Mouse (Mus musculus) liver, embryonic 13.5 days (tissue): ENCODE data around the gene Bsg. TPM values are rescaled to one million over a fixed set of nuclear protein-coding genes. Genes with fewer than 3 reads are reported as not detected.

ENCODE experiments used
- ATAC-seq: fragments of 200-750 bp; cut with Nextera tagmentation; 2 replicates; pipeline ENCODE4 v1.8.0; 2017; ENCODE audit warnings: low read depth, mild to moderate bottlenecking, moderate number of reproducible peaks, moderate library complexity
- DNase-seq: peaks from one replicate; pipeline ENCODE4 v3.0.0; 2022
- H3K27ac ChIP-seq: fragments of 300-500 bp; sonication (generic); 2 replicates; pipeline ENCODE4 v1.5.1; 2015; ENCODE audit warnings: moderate library complexity, mild to moderate bottlenecking, inconsistent platforms
- H3K27me3 ChIP-seq: fragments of 300-500 bp; sonication (generic); 2 replicates; pipeline ENCODE4 v1.6.1; 2015; ENCODE audit warnings: mild to moderate bottlenecking, inconsistent platforms
- H3K36me3 ChIP-seq: fragments of 300-500 bp; sonication (generic); 2 replicates; pipeline ENCODE4 v1.6.1; 2015; ENCODE audit warnings: mild to moderate bottlenecking, inconsistent platforms
- H3K4me1 ChIP-seq: fragments of 300-500 bp; sonication (generic); replicated peaks from 2 replicates; pipeline ENCODE4 v1.6.1; 2015; ENCODE audit warnings: inconsistent platforms
- H3K4me2 ChIP-seq: fragments of 300-500 bp; sonication (generic); 2 replicates; pipeline ENCODE4 v1.6.1; 2015; ENCODE audit warnings: inconsistent platforms, mild to moderate bottlenecking, moderate library complexity
- H3K4me3 ChIP-seq: fragments of 300-500 bp; sonication (generic); replicated peaks from 2 replicates; pipeline ENCODE4 v1.5.1; 2015; ENCODE audit warnings: mild to moderate bottlenecking, inconsistent platforms
- H3K9ac ChIP-seq: fragments of 300-500 bp; sonication (generic); 2 replicates; pipeline ENCODE4 v1.6.1; 2015; ENCODE audit warnings: mild to moderate bottlenecking, inconsistent platforms
- H3K9me3 ChIP-seq: fragments of 300-500 bp; sonication (generic); replicated peaks from 2 replicates; pipeline ENCODE4 v1.6.1; 2016; ENCODE audit warnings: inconsistent platforms
- WGBS: fragments of 180-500 bp; shearing (Covaris S2); methylation state at CpG from one replicate; pipeline ENCODE4 v1.1.7; 2015; ENCODE audit not compliant: insufficient replicate concordance; 5-methylcytosine and 5-hydroxymethylcytosine counted together
- polyA plus RNA-seq: library from polyadenylated mRNA; unstranded; fragments of >200 nt; fragmentation: Nextera tagmentation; extraction: Ambion mirVana; gene quantifications from 2 replicates; pipeline ENCODE4 v1.2.1, GENCODE M21; 2015

The Bsg gene
- polyA plus RNA-seq, 1 experiment from 2014 or later = 903 TPM

- H3K9ac ChIP-seq = peak overlapping the region; percentile 86
- DNase-seq (peak; percentile 61), ATAC-seq (peak; percentile 54)
- no peaks in the 10 kb centered on the region for H3K9me3 ChIP-seq
- H3K36me3 ChIP-seq = no peaks in the 10 kb centered on the region
- peak overlapping the region; percentile 83 for H3K27ac ChIP-seq
- H3K4me2 ChIP-seq = peak overlapping the region; percentile 89
- H3K4me1 ChIP-seq = peaks cover 23% of the 10 kb centered on the region
- under 1% methylated on average over 47 of the region's 47 CpGs for WGBS
- H3K27me3 ChIP-seq = peaks cover 9% of the 10 kb centered on the region; the same call in 1 of the 2 replicates
- peak overlapping the region; percentile 86 for H3K4me3 ChIP-seq
These were observed 34.7 kb upstream of the Bsg start for GRCm38 (mm10) chr10:79669576-79670057.

- peak; percentile 13; the same call in 1 of the 2 replicates for ATAC-seq
- 0 out of 2 replicates have a peak, but pooled peaks cover 1% of the 10 kb centered on the region for H3K36me3 ChIP-seq
These were observed 34.0 kb upstream of the Bsg start for GRCm38 (mm10) chr10:79670071-79670888.

DNA sequence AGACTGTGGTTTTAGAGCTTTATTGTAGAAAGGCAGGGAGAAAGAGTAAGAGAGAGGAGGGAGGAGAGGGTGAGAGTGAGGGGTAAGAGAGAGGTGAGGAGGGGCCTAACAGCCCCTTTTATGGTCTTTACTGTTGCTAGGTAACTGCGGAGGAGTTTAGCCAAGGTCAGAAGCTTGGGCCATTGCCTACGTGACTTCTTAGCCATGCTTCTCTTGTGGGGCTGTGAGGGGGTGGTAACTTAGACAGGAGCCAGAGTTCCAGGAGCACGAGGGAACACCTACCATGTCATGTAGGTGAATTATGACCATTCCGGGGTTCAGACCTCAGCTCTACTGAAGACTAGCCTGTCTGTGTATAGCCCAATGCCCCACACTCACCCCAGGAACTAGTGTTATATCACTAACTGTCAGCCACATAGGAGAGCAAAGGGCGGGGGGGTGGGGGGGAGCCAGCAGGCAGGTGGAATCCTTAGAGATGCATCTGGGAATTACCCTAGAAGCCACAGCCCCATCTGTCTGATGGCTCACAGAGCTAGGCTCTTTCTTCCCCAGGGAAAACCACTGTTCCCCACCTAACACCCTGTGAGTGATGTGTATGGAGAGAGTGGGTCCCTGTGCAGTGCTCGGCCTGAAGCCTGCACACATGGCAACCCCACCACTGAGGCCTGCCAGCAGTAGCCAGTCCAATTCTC, 32.7 kb upstream of the Bsg start:
- Histone ChIP-seq H3K4me1 (peaks cover 23% of the 10 kb centered on the region), H3K4me2 (peak overlapping the region; percentile 89; the same call in 1 of the 2 replicates), H3K9me3 (no peaks in the 10 kb centered on the region), H3K27ac (no peak overlapping the region), H3K9ac (no peak overlapping the region), H3K4me3 (no peak overlapping the region), H3K36me3 (peaks cover 8% of the 10 kb centered on the region; the same call in 1 of the 2 replicates), H3K27me3 (peaks cover under 1% of the 10 kb centered on the region; the same call in 1 of the 2 replicates)
- ATAC-seq (no peak), DNase-seq (no peak)
- WGBS = 76% methylated on average over 6 of the region's 6 CpGs

More at GRCm38 (mm10) chr10:79670071-79670888, 34.0 kb upstream of the Bsg start:
- Histone ChIP-seq H3K4me1 (peaks cover 23% of the 10 kb centered on the region), H3K27me3 (peaks cover 4% of the 10 kb centered on the region; the same call in 1 of the 2 replicates), H3K4me3 (peak overlapping the region; percentile 86), H3K9ac (peak overlapping the region; percentile 86), H3K9me3 (no peaks in the 10 kb centered on the region), H3K4me2 (peak overlapping the region; percentile 89), H3K27ac (peak overlapping the region; percentile 83)
- DNase-seq = no peak
- WGBS = 34% methylated on average over 15 of the region's 15 CpGs

- Histone ChIP-seq H3K9ac (no peak overlapping the region), H3K27ac (no peak overlapping the region), H3K4me3 (no peak overlapping the region), H3K4me1 (peaks cover 23% of the 10 kb centered on the region), H3K4me2 (no peak overlapping the region), H3K9me3 (no peaks in the 10 kb centered on the region), H3K27me3 (no peaks in the 10 kb centered on the region; the same call in 1 of the 2 replicates), H3K36me3 (peaks cover 8% of the 10 kb centered on the region; the same call in 1 of the 2 replicates)
- DNase-seq (no peak), ATAC-seq (no peak)
- 56% methylated on average over 3 of the region's 3 CpGs for WGBS
These were observed 32.2 kb upstream of the Bsg start for GRCm38 (mm10) chr10:79672088-79672455.

DNA sequence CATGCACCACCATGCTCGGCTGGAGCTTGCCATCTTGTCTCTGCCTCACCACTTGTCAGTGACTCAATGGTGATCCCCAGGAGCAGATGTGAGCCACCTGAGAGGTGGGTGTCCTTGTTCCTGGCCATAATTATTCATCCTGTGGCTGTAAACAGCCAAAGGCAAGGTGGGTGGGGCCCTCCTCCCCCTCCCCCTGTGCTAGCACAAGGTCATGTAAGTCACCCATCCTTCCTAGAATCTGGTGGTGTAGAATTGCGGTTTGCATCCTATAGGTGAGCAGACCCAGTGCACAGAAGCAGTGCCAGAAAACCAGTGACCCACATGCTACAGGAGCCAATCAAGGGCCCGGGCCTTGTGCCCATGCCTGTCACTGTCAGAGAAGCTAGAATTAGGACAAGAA, 31.2 kb upstream of the Bsg start:
- no peak overlapping the region for H3K4me3 ChIP-seq

DNA sequence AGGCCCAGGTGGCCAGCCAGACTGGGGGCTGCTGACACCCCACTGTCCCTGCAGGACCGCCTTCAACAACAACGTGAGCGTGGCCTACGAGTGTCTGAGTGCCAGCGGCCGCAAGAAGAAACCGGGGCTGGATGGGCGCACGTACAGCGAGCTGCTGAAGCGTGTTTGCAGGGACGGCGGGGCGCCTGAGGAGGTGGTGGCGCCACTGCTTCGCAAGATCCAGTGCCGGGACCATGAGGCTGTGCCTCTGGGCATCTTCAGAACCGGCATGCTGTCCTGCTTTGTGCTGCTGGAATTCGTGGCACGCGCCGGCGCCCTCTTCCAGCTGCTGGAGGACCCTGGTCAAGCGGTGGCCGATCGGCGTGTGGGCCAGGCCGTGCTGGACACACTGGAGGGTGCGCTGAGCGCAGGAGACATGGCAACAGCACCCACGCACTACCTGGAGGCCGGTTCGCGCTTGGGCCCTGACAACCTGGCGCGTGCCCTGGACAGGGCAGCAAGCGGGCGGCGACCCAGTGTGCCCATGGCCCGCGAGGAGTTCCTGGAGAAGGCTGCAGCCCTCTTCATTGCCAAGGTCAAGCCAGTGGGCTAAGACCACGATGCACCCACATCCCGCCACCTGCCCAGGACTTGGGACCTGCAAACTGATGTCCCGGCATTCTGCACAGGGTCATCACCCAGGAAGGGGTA, 28.8 kb upstream of the Bsg start:
- Histone ChIP-seq H3K9ac (no peak overlapping the region), H3K4me1 (peaks cover 19% of the 10 kb centered on the region), H3K27me3 (peaks cover 2% of the 10 kb centered on the region; the same call in 1 of the 2 replicates), H3K9me3 (no peaks in the 10 kb centered on the region), H3K4me3 (no peak overlapping the region), H3K4me2 (no peak overlapping the region), H3K27ac (no peak overlapping the region), H3K36me3 (peaks cover 8% of the 10 kb centered on the region; the same call in 1 of the 2 replicates)
- DNase-seq (no peak), ATAC-seq (no peak)
- WGBS = 64% methylated on average over 44 of the region's 44 CpGs

More for the DNA sequence above, 31.2 kb upstream of the Bsg start:
- peaks cover 8% of the 10 kb centered on the region; the same call in 1 of the 2 replicates for H3K36me3 ChIP-seq
- no peak overlapping the region for H3K9ac ChIP-seq
- H3K4me2 ChIP-seq = no peak overlapping the region
- WGBS = 81% methylated on average over 3 of the region's 3 CpGs
- H3K27me3 ChIP-seq = no peaks in the 10 kb centered on the region
- H3K4me1 ChIP-seq = peaks cover 23% of the 10 kb centered on the region
- DNase-seq (no peak), ATAC-seq (no peak)
- H3K27ac ChIP-seq = no peak overlapping the region
- H3K9me3 ChIP-seq = no peaks in the 10 kb centered on the region

GRCm38 (mm10) chr10:79680606-79681495, 23.4 kb upstream of the Bsg start:
- peak; percentile 19 for DNase-seq
- H3K9me3 ChIP-seq = no peaks in the 10 kb centered on the region
- H3K27me3 ChIP-seq = peaks cover 2% of the 10 kb centered on the region; the same call in 1 of the 2 replicates
- peak; percentile 9 for ATAC-seq
- H3K27ac ChIP-seq = peak overlapping the region; percentile 98
- peak overlapping the region; percentile 86 for H3K4me2 ChIP-seq
- WGBS = 21% methylated on average over 11 of the region's 11 CpGs
- peaks cover 42% of the 10 kb centered on the region for H3K4me1 ChIP-seq
- peak overlapping the region; percentile 91 for H3K9ac ChIP-seq
- H3K4me3 ChIP-seq = peak overlapping the region; percentile 91
- H3K36me3 ChIP-seq = peaks cover 23% of the 10 kb centered on the region

- under 1% methylated on average over 81 of the region's 84 CpGs for WGBS
- no peaks in the 10 kb centered on the region for H3K9me3 ChIP-seq
- H3K9ac ChIP-seq = peak within 1 kb of the TSS; percentile 91
- DNase-seq (peak; percentile 99), ATAC-seq (peak; percentile 90)
- peak within 1 kb of the TSS; percentile 98 for H3K27ac ChIP-seq
- peaks cover 31% of the 10 kb centered on the region for H3K36me3 ChIP-seq
- H3K4me1 ChIP-seq = peaks cover 42% of the 10 kb centered on the region
- peaks cover 2% of the 10 kb centered on the region; the same call in 1 of the 2 replicates for H3K27me3 ChIP-seq
- peak within 1 kb of the TSS; percentile 91 for H3K4me3 ChIP-seq
- H3K4me2 ChIP-seq = peak within 1 kb of the TSS; percentile 95
These were observed 22.6 kb upstream of the Bsg start, which contains the start of gene Cdc34 for GRCm38 (mm10) chr10:79681591-79682245. Gene Cdc34, plus strand, starts transcription at chr10:79682195.

GRCm38 (mm10) chr10:79682551-79682915, 21.8 kb upstream of the Bsg start:
- Histone ChIP-seq H3K9me3 (no peaks in the 10 kb centered on the region), H3K4me2 (peak overlapping the region; percentile 95), H3K9ac (peak overlapping the region; percentile 91), H3K27ac (peak overlapping the region; percentile 98), H3K27me3 (peaks cover 2% of the 10 kb centered on the region; the same call in 1 of the 2 replicates), H3K36me3 (peaks cover 39% of the 10 kb centered on the region), H3K4me1 (peaks cover 42% of the 10 kb centered on the region), H3K4me3 (peak overlapping the region; percentile 91)
- DNase-seq (peak; percentile 46), ATAC-seq (peak; percentile 1; the same call in 1 of the 2 replicates)
- 0% methylated on average over 10 of the region's 10 CpGs for WGBS
